Mouse (Mus musculus) embryonic facial prominence, embryonic 11.5 days (tissue): ENCODE results near the gene Zfp280c. TPM values are rescaled to one million over a fixed set of nuclear protein-coding genes. Genes with fewer than 3 reads are reported as not detected.

Source experiments
- ATAC-seq: fragments of 200-750 bp; cut with Nextera tagmentation; replicated peaks from 2 replicates; pipeline ENCODE4 v1.8.0; 2017; ENCODE audit warnings: low read depth; ENCODE audit not compliant: insufficient number of reproducible peaks, low FRiP score, low TSS enrichment
- DNase-seq: peaks from one replicate; pipeline ENCODE4 v3.0.0-alpha.2; 2015; ENCODE audit warnings: low spot score
- H3K27ac ChIP-seq: fragments of 300-500 bp; sonication (generic); replicated peaks from 2 replicates; pipeline ENCODE4 v1.5.1; 2014; ENCODE audit warnings: mild to moderate bottlenecking, low read depth, low read length, control low read depth
- H3K27me3 ChIP-seq: fragments of 300-500 bp; sonication (generic); 2 replicates; pipeline ENCODE4 v1.6.1; 2014; ENCODE audit warnings: mild to moderate bottlenecking, low read length, moderate library complexity, mixed read lengths; ENCODE audit not compliant: control insufficient read depth, insufficient read depth
- H3K36me3 ChIP-seq: fragments of 300-500 bp; sonication (generic); replicated peaks from 2 replicates; pipeline ENCODE4 v1.6.1; 2014; ENCODE audit warnings: low read depth, mild to moderate bottlenecking, low read length, moderate library complexity, mixed read lengths; ENCODE audit not compliant: control insufficient read depth, insufficient read depth
- H3K4me1 ChIP-seq: fragments of 300-500 bp; sonication (generic); 2 replicates; pipeline ENCODE4 v1.6.1; 2014; ENCODE audit warnings: low read length, mixed read lengths; ENCODE audit not compliant: control insufficient read depth, insufficient read depth
- H3K4me2 ChIP-seq: fragments of 300-500 bp; sonication (generic); 2 replicates; pipeline ENCODE4 v1.6.1; 2014; ENCODE audit warnings: low read depth, mild to moderate bottlenecking, control low read depth, low read length, moderate library complexity
- H3K4me3 ChIP-seq: fragments of 300-500 bp; sonication (generic); 2 replicates; pipeline ENCODE4 v1.5.1; 2014; ENCODE audit warnings: low read depth, low read length, control low read depth
- H3K9ac ChIP-seq: fragments of 300-500 bp; sonication (generic); replicated peaks from 2 replicates; pipeline ENCODE4 v1.6.1; 2014; ENCODE audit warnings: mild to moderate bottlenecking, control low read depth, low read length
- H3K9me3 ChIP-seq: fragments of 300-500 bp; sonication (generic); replicated peaks from 2 replicates; pipeline ENCODE4 v1.6.1; 2016; ENCODE audit warnings: mild to moderate bottlenecking, low read length, inconsistent platforms, mixed read lengths; ENCODE audit not compliant: control insufficient read depth
- WGBS: fragments of 180-500 bp; shearing (Covaris S2); extraction: QIAGEN DNeasy Blood & Tissue Kit; methylation state at CpG from one replicate; pipeline ENCODE4 v1.1.7; 2014; 5-methylcytosine and 5-hydroxymethylcytosine counted together
- polyA plus RNA-seq: library from polyadenylated mRNA; unstranded; fragments of >200 nt; fragmentation: Nextera tagmentation; extraction: Ambion mirVana; gene quantifications from 2 replicates; pipeline ENCODE4 v1.2.1, GENCODE M21; 2014

Gene Zfp280c
- polyA plus RNA-seq, 1 experiment from 2014 or later = 25.2 TPM

- Histone ChIP-seq H3K27me3 (no peaks in the 10 kb centered on the region), H3K4me2 (peak overlapping the region; percentile 79), H3K9ac (peak overlapping the region; percentile 67), H3K4me1 (no peaks in the 10 kb centered on the region), H3K36me3 (no peaks in the 10 kb centered on the region), H3K9me3 (no peaks in the 10 kb centered on the region), H3K4me3 (peak overlapping the region; percentile 43), H3K27ac (no peak overlapping the region)
- DNase-seq = peak; percentile 9
- WGBS = 21% methylated on average over 20 of the region's 20 CpGs
- ATAC-seq = no peak
Measured at GRCm38 (mm10) chrX:48519549-48520085, 74.7 kb downstream of the Zfp280c start.

- no peaks in the 10 kb centered on the region for H3K9me3 ChIP-seq
- H3K9ac ChIP-seq = peak within 1 kb of the TSS; percentile 67
- peak within 1 kb of the TSS; percentile 43 for H3K4me3 ChIP-seq
- DNase-seq = peak; percentile 25
- no peak within 1 kb of the TSS for H3K27ac ChIP-seq
- H3K27me3 ChIP-seq = no peaks in the 10 kb centered on the region
- no peaks in the 10 kb centered on the region for H3K36me3 ChIP-seq
- H3K4me2 ChIP-seq = peak within 1 kb of the TSS; percentile 79
- H3K4me1 ChIP-seq = no peaks in the 10 kb centered on the region
- ATAC-seq = peak; percentile 69
- 12% methylated on average over 29 of the region's 33 CpGs for WGBS
Measured at GRCm38 (mm10) chrX:48518808-48519548, 75.3 kb downstream of the Zfp280c start, which contains the start of gene Rab33a. TSS of gene Rab33a (plus strand) at chrX:48519285.

- no peaks in the 10 kb centered on the region for H3K27me3 ChIP-seq
- H3K27ac ChIP-seq = no peak overlapping the region
- ATAC-seq (peak; percentile 85), DNase-seq (peak; percentile 49)
- no peaks in the 10 kb centered on the region for H3K4me1 ChIP-seq
- peak overlapping the region; percentile 2; the same call in 1 of the 2 replicates for H3K9ac ChIP-seq
- H3K9me3 ChIP-seq = no peaks in the 10 kb centered on the region
- H3K36me3 ChIP-seq = no peaks in the 10 kb centered on the region
- peak overlapping the region; percentile 43 for H3K4me3 ChIP-seq
- H3K4me2 ChIP-seq = peak overlapping the region; percentile 79
- 26% methylated on average over 14 of the region's 15 CpGs for WGBS
Measured at GRCm38 (mm10) chrX:48518211-48518807, 76.0 kb downstream of the Zfp280c start.

- DNase-seq = peak; percentile 15
- no peak for ATAC-seq
- Histone ChIP-seq H3K4me1 (no peaks in the 10 kb centered on the region), H3K36me3 (no peaks in the 10 kb centered on the region), H3K27ac (no peak overlapping the region), H3K4me2 (peak overlapping the region; percentile 21), H3K4me3 (peak overlapping the region; percentile 50), H3K9me3 (no peaks in the 10 kb centered on the region), H3K9ac (no peak overlapping the region), H3K27me3 (no peaks in the 10 kb centered on the region)
- 20% methylated on average over 13 of the region's 13 CpGs for WGBS
Measured at GRCm38 (mm10) chrX:48513824-48514223, 80.5 kb downstream of the Zfp280c start.

GRCm38 (mm10) chrX:48513166-48513807 is 81.0 kb downstream of the Zfp280c start, which contains the start of gene Aifm1:
TSS of gene Aifm1 (minus strand) at chrX:48513563.
- 16% methylated on average over 45 of the region's 45 CpGs for WGBS
- Histone ChIP-seq H3K27me3 (no peaks in the 10 kb centered on the region), H3K9ac (peak within 1 kb of the TSS; percentile 65), H3K36me3 (no peaks in the 10 kb centered on the region), H3K4me3 (peak within 1 kb of the TSS; percentile 50), H3K27ac (no peak within 1 kb of the TSS), H3K9me3 (no peaks in the 10 kb centered on the region), H3K4me2 (peak within 1 kb of the TSS; percentile 30), H3K4me1 (no peaks in the 10 kb centered on the region)
- DNase-seq = peak; percentile 92
- peak; percentile 95 for ATAC-seq

- Histone ChIP-seq H3K4me3 (no peak overlapping the region), H3K4me1 (no peaks in the 10 kb centered on the region), H3K36me3 (no peaks in the 10 kb centered on the region), H3K27ac (no peak overlapping the region), H3K4me2 (no peak overlapping the region), H3K27me3 (no peaks in the 10 kb centered on the region), H3K9ac (no peak overlapping the region), H3K9me3 (no peaks in the 10 kb centered on the region)
- WGBS = 90% methylated on average over 8 of the region's 8 CpGs
- ATAC-seq (no peak), DNase-seq (no peak)
Measured at GRCm38 (mm10) chrX:48493763-48494162, 100.5 kb downstream of the Zfp280c start.
